Mouse (Mus musculus): ENCODE measurements around the gene Klhl28. TPM values are rescaled to one million over a fixed set of nuclear protein-coding genes. Genes with fewer than 3 reads are reported as not detected.
A peak's percentile ranks its signal among the peaks of the same experiment; 100 is the strongest.

The Klhl28 gene
- total and polyA plus RNA-seq, 3 experiments, result 0.92 to 42.1 (median 37.9) TPM

DNA sequence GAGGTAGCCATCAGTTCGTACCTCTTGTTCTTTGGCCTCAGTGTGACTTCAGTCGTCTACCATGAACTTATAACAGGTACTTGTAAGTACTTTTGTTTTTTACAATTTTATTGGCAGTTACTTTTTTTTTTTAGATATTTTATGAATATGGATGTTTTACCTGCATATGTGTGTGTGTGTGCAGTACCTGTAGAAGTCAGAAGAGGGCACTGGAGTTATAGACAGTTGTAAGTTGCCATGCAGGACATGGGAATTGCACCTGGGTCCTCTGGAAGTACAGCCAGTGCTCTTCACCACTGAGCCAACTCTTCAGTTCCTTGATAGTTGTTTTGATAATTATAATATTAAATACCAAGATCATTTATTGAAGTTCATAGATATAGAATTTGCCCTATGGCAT is 27.8 kb downstream of the Klhl28 start:
- Histone ChIP-seq H3K4me1 (ENCODE audit: insufficient read depth, low read depth, low read length) (peaks cover 4% of the 10 kb centered on the region; the same call in 1 of the 2 replicates), H3K36me3 (replicated peaks) (peaks cover 17% of the 10 kb centered on the region), H3K9me3 (replicated peaks) (no peaks in the 10 kb centered on the region), H3K27me3 (ENCODE audit: insufficient read depth, low read length) (peaks cover 5% of the 10 kb centered on the region), H3K4me3 (ENCODE audit: low read depth, low read length) (no peak overlapping the region)
- DNase-seq (ENCODE audit: low spot score) (no peak), ATAC-seq (ENCODE audit: extremely low read depth, insufficient number of reproducible peaks, low FRiP score, poor library complexity, severe bottlenecking) (peak; percentile 66)
- TF ChIP-seq CTCF (IDR thresholded peaks at IDR 0.05; ENCODE audit: low read depth, low read length) (peak; percentile 25; the same call in 1 of the 2 replicates), POLR2AphosphoS5 (IDR thresholded peaks at IDR 0.05; ENCODE audit: insufficient replicate concordance, low read depth, low read length) (no peak)

DNA sequence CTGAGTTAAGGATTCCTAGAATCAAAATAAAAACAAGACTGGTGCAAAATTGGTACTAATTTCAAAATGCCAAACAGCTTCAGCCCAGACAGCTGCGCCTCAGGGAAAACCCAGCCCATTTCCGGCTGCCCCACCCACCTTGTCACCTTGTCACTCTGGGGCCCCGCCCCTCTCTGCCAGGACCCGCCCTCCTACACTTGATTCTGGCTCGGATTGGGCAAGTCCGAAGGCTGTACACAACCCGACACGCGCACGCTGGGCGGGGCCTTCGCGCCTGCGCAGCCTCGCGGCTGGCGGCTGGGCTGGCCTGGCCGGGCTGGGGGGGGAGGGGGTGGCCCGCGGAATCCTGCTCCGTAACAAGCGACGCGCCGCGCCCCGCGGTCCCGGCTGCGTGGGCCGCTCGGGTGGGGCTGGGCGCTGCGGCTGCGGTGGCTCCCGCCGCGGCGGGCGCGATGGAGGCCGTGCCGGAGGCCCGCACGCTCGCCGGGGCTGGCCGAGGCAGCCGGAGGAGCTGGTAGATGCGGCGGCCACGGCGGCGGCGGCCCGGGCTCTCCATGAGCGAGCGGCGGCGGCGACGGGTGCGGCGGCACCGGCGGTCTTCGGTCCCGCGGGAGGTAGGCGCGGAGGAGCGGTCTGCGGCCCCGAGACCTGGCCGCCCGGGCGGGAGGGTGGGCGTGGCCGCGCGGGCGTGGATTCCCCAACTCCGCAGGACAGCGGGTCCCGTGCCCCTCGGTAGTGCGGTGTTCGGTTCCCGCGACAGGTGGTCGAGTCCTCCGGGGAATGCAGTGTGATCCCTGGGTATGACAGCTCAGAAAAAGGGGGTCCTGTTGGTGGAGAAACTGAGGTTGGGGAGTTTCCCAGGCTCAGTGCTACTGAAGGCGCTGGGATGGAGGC is 47.5 kb downstream of the Klhl28 start, which contains the start of gene Gm527:
TSS of gene Gm527 (plus strand) at position 329 of the 894 bp plus-strand sequence.
- Histone ChIP-seq H3K4me3 (ENCODE audit: low read depth, low read length) (peak within 1 kb of the TSS; percentile 79), H3K4me1 (ENCODE audit: insufficient read depth, low read depth, low read length) (peaks cover 16% of the 10 kb centered on the region), H3K9me3 (replicated peaks) (no peaks in the 10 kb centered on the region), H3K36me3 (replicated peaks) (no peaks in the 10 kb centered on the region), H3K27me3 (ENCODE audit: insufficient read depth, low read length) (peaks cover 16% of the 10 kb centered on the region)
- TF ChIP-seq POLR2AphosphoS5 (IDR thresholded peaks at IDR 0.05; ENCODE audit: insufficient replicate concordance, low read depth, low read length) (no peak), CTCF (IDR thresholded peaks at IDR 0.05; ENCODE audit: low read depth, low read length) (no peak), GATA2 (IDR thresholded peaks at IDR 0.05; ENCODE audit: borderline replicate concordance, low read depth, low read length) (no peak), GATA1 (IDR thresholded peaks at IDR 0.05; ENCODE audit: borderline replicate concordance, low read length) (no peak), TAL1 (conservative IDR thresholded peaks at IDR 0.05; ENCODE audit: low read depth, low read length) (no peak)
- DNase-seq (ENCODE audit: low spot score) (peak; percentile 86), ATAC-seq (ENCODE audit: extremely low read depth, insufficient number of reproducible peaks, low FRiP score, poor library complexity, severe bottlenecking) (peak; percentile 100)

DNA sequence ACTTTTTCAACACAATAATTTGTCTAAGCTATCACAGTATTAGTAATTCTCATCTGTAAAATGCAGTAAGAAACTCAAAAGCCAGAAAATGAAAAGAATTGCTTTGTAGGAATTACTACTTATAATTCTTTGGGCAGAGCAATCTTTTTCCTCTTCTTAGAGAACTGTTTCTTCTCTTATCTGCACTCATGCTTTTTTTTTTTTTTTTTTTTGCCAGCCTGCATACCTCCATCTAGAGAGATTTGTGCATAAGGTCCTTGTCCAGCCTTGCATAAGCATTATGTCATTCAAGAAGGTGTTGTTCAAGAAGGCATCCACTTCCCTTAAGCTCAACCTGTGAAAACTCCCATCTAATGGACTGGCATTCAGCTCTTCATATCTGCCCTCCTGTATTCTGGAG is 48.6 kb downstream of the Klhl28 start:
- Histone ChIP-seq H3K36me3 (replicated peaks) (no peaks in the 10 kb centered on the region), H3K9me3 (replicated peaks) (no peaks in the 10 kb centered on the region), H3K4me1 (ENCODE audit: insufficient read depth, low read depth, low read length) (peaks cover 16% of the 10 kb centered on the region), H3K27me3 (ENCODE audit: insufficient read depth, low read length) (peaks cover 17% of the 10 kb centered on the region), H3K4me3 (ENCODE audit: low read depth, low read length) (no peak overlapping the region)
- DNase-seq (ENCODE audit: low spot score) (no peak), ATAC-seq (ENCODE audit: extremely low read depth, insufficient number of reproducible peaks, low FRiP score, poor library complexity, severe bottlenecking) (no peak)
- TF ChIP-seq TAL1 (conservative IDR thresholded peaks at IDR 0.05; ENCODE audit: low read depth, low read length) (no peak), GATA1 (IDR thresholded peaks at IDR 0.05; ENCODE audit: borderline replicate concordance, low read length) (no peak), GATA2 (IDR thresholded peaks at IDR 0.05; ENCODE audit: borderline replicate concordance, low read depth, low read length) (no peak), POLR2AphosphoS5 (IDR thresholded peaks at IDR 0.05; ENCODE audit: insufficient replicate concordance, low read depth, low read length) (no peak), CTCF (IDR thresholded peaks at IDR 0.05; ENCODE audit: low read depth, low read length) (no peak)

DNA sequence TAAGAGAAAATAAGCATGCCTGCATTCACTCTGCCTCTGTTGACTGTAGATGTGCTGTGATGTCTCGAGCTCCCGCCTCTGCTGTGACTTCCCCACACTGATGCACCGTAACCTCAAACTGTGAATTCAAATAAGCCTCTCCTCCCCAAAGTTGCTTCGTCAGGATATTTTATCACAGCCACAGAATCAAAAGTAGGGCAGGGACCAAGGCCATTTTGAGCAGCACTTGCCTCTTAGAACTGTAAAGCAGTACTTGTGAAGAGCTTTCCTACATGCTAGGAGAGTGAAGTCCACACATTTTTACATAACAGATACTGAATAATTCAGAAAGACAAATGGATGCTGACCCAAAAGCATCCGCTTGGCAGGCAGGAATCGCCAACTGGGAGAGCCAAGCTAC is 52.3 kb downstream of the Klhl28 start:
- no peaks in the 10 kb centered on the region for H3K36me3 ChIP-seq (replicated peaks)
- DNase-seq (ENCODE audit: low spot score) (no peak), ATAC-seq (ENCODE audit: extremely low read depth, insufficient number of reproducible peaks, low FRiP score, poor library complexity, severe bottlenecking) (no peak)
- no peak overlapping the region for H3K4me3 ChIP-seq (ENCODE audit: low read depth, low read length)
- H3K4me1 ChIP-seq (ENCODE audit: insufficient read depth, low read depth, low read length), result peaks cover 10% of the 10 kb centered on the region
- TF ChIP-seq POLR2AphosphoS5 (IDR thresholded peaks at IDR 0.05; ENCODE audit: insufficient replicate concordance, low read depth, low read length), result no peak
- TF ChIP-seq GATA1 (IDR thresholded peaks at IDR 0.05; ENCODE audit: borderline replicate concordance, low read length), result no peak
- no peak for TF ChIP-seq CTCF (IDR thresholded peaks at IDR 0.05; ENCODE audit: low read depth, low read length)
- TF ChIP-seq GATA2 (IDR thresholded peaks at IDR 0.05; ENCODE audit: borderline replicate concordance, low read depth, low read length), result no peak
- TF ChIP-seq TAL1 (conservative IDR thresholded peaks at IDR 0.05; ENCODE audit: low read depth, low read length), result no peak
- peaks cover 23% of the 10 kb centered on the region for H3K27me3 ChIP-seq (ENCODE audit: insufficient read depth, low read length)
- no peaks in the 10 kb centered on the region for H3K9me3 ChIP-seq (replicated peaks)

DNA sequence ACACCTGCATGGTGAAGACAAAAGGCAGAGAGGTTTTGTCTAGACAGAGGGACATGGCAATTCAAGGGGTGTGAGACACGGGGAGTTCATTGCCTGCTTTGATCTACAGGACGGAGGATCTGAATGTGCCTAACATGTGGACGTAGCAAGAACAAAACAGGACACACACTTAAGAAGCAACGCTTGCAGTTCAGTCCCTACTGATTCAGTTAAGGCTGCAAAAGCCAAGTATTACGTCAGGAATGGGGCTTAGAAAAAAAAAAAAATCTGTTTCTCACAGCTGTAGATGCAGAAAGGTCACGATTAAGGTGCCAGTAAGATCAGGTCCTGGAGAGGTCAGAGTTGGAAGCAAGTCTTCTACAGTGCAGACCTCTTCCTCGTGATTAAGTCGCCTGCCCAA is 62.1 kb downstream of the Klhl28 start:
- DNase-seq (ENCODE audit: low spot score), result no peak
- Histone ChIP-seq H3K36me3 (replicated peaks) (no peaks in the 10 kb centered on the region), H3K9me3 (replicated peaks) (no peaks in the 10 kb centered on the region), H3K27me3 (ENCODE audit: insufficient read depth, low read length) (peaks cover 6% of the 10 kb centered on the region), H3K4me3 (ENCODE audit: low read depth, low read length) (no peak overlapping the region), H3K4me1 (ENCODE audit: insufficient read depth, low read depth, low read length) (no peaks in the 10 kb centered on the region)
- TF ChIP-seq POLR2AphosphoS5 (IDR thresholded peaks at IDR 0.05; ENCODE audit: insufficient replicate concordance, low read depth, low read length), result no peak
- no peak for TF ChIP-seq CTCF (IDR thresholded peaks at IDR 0.05; ENCODE audit: low read depth, low read length)
- no peak for TF ChIP-seq TAL1 (conservative IDR thresholded peaks at IDR 0.05; ENCODE audit: low read depth, low read length)
- TF ChIP-seq GATA1 (IDR thresholded peaks at IDR 0.05; ENCODE audit: borderline replicate concordance, low read length), result no peak
- no peak for TF ChIP-seq GATA2 (IDR thresholded peaks at IDR 0.05; ENCODE audit: borderline replicate concordance, low read depth, low read length)
- no peak for ATAC-seq (ENCODE audit: extremely low read depth, insufficient number of reproducible peaks, low FRiP score, poor library complexity, severe bottlenecking)

DNA sequence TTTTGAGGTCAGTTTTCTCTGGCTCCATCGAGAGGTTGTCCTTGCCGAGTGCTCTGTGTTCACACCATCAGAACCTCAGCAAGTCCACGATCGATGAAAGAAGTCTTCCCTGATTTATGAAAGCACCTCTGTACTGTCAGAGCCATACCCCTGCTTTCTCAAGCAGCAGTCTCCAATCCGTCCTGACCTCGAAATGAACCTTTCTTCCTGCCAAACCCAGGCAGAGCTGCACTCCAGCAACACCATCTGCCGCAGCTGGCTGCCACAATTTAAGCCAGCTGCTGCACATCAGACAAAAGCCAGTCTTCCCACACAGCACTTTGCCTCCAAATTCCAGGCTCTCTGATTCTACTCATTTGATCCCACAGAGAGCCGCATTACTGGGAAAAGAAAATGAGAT is 62.8 kb downstream of the Klhl28 start:
- H3K36me3 ChIP-seq (replicated peaks), result no peaks in the 10 kb centered on the region
- H3K4me1 ChIP-seq (ENCODE audit: insufficient read depth, low read depth, low read length), result no peaks in the 10 kb centered on the region
- H3K9me3 ChIP-seq (replicated peaks), result no peaks in the 10 kb centered on the region
- TF ChIP-seq TAL1 (conservative IDR thresholded peaks at IDR 0.05; ENCODE audit: low read depth, low read length), result no peak
- no peak for TF ChIP-seq GATA2 (IDR thresholded peaks at IDR 0.05; ENCODE audit: borderline replicate concordance, low read depth, low read length)
- TF ChIP-seq CTCF (IDR thresholded peaks at IDR 0.05; ENCODE audit: low read depth, low read length), result no peak
- TF ChIP-seq GATA1 (IDR thresholded peaks at IDR 0.05; ENCODE audit: borderline replicate concordance, low read length), result no peak
- TF ChIP-seq POLR2AphosphoS5 (IDR thresholded peaks at IDR 0.05; ENCODE audit: insufficient replicate concordance, low read depth, low read length), result no peak
- peaks cover 6% of the 10 kb centered on the region for H3K27me3 ChIP-seq (ENCODE audit: insufficient read depth, low read length)
- H3K4me3 ChIP-seq (ENCODE audit: low read depth, low read length), result no peak overlapping the region
- ATAC-seq (ENCODE audit: extremely low read depth, insufficient number of reproducible peaks, low FRiP score, poor library complexity, severe bottlenecking) (no peak), DNase-seq (ENCODE audit: low spot score) (no peak)
